Mouse (Mus musculus) myocyte (in vitro differentiated cells): ENCODE data around the gene Heatr3.

ENCODE experiments used
- E2F4 ChIP-seq: IDR thresholded peaks from one replicate; pipeline ENCODE4 v1.6.1; 2011; ENCODE audit warnings: mild to moderate bottlenecking, control low read depth, moderate library complexity; ENCODE audit not compliant: insufficient read depth
- MAX ChIP-seq: IDR thresholded peaks from one replicate; pipeline ENCODE4 v1.6.1; 2011; ENCODE audit warnings: low read depth, mild to moderate bottlenecking, control low read depth
- POLR2A ChIP-seq: IDR thresholded peaks from one replicate; pipeline ENCODE4 v1.6.1; 2011; ENCODE audit warnings: low read depth, mild to moderate bottlenecking, control low read depth, moderate library complexity; ENCODE audit not compliant: insufficient read length
- POLR2AphosphoS2 ChIP-seq: IDR thresholded peaks from one replicate; pipeline ENCODE4 v1.6.1; 2011; ENCODE audit warnings: low read depth, control low read depth; ENCODE audit not compliant: insufficient read length
- TCF12 ChIP-seq: IDR thresholded peaks from one replicate; pipeline ENCODE4 v1.6.1; 2011; ENCODE audit warnings: mild to moderate bottlenecking, control low read depth; ENCODE audit not compliant: poor library complexity, insufficient read depth, severe bottlenecking
- TCF3 ChIP-seq: IDR thresholded peaks from one replicate; pipeline ENCODE4 v1.6.1; 2011; ENCODE audit warnings: low read depth, control low read depth; ENCODE audit not compliant: insufficient read length

DNA sequence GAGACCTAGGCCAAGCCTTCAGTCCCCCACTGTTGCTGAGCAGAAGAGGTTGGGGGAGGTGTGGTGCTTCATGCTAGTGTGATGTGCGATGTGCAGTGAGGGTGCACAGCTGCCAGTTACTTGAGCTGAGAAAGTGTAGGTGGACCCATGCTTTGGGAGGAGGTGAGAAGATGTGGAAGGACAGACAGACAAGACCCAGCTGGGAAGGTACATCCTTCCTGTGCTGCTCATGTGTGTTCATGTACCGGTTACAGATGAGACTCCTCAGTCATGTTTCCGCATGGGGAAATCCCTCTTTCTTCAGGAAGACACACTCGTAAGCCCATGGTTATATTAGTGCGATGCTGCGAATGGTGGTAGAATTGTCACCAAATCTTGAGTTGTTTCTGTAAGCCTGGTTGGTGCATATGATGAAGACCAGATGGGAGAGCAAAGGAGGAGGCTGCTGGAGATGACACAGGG lies 13.3 kb downstream of the Heatr3 start:
- no peak for TF ChIP-seq TCF12
- no peak for TF ChIP-seq POLR2A
- no peak for TF ChIP-seq MAX
- TF ChIP-seq TCF3 = no peak
- TF ChIP-seq POLR2AphosphoS2 = no peak
- TF ChIP-seq E2F4 = no peak
